Mouse (Mus musculus) E14TG2a.4 (cell line): ENCODE data around the gene Tubg1.

ENCODE experiments used
- CTCF ChIP-seq: conservative IDR thresholded peaks from 2 replicates; pipeline ENCODE4 v1.5.1; 2014; ENCODE audit warnings: low read length
- NANOG ChIP-seq: IDR thresholded peaks from 2 replicates; pipeline ENCODE4 v1.6.1; 2014; ENCODE audit warnings: borderline replicate concordance, low read length, mixed read lengths

- TF ChIP-seq CTCF (no peak), NANOG (no peak)
Measured at GRCm38 (mm10) chr11:101166357-101166756, 46.6 kb downstream of the Tubg1 start.
